Mouse (Mus musculus): ENCODE results near the gene Gdf1. TPM values are rescaled to one million over a fixed set of nuclear protein-coding genes. Genes with fewer than 3 reads are reported as not detected.

The Gdf1 gene
- not detected for polyA plus RNA-seq (2014; fragmentation: Illumina TruSeq; extraction: RNeasy Lipid Tissue Mini Kit (QIAGEN cat#74804))

DNA sequence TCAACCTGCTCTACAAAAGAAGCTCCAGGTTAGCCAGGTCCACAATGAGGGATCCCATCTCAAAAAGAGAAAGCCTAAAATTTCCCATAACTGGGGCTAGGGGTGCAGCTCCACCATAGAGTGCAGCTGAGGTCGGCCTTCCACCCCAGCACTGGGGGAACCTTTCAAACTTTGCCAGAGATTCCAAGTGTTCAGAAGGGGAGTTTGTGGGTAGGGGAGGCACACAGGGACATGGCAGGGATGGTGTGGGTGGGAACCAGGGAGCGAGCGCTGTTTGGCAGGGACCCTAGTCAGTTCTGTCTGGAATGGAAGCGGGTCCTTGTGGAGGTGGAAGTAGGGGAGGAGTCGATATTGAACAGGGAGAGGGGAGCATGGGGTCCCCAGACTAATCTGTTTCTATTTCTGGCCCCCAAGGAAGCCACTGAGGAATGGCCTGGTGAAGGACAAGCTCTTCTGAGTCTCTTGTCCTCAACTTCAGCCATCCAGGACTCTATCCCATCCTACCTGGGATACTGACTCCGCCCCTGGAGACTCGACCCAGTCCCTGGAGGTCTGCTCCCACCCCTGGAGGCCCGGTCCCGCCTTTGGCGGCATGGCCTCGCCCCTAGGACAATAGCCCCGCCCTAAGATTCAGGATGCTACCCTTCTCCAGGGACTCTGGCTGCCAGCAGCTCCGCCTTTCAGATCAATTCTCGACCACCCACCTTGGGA is at the start of gene Gdf1:
TSS of gene Gdf1 (plus strand) at position 694 of the 711 bp plus-strand sequence.

DNA sequence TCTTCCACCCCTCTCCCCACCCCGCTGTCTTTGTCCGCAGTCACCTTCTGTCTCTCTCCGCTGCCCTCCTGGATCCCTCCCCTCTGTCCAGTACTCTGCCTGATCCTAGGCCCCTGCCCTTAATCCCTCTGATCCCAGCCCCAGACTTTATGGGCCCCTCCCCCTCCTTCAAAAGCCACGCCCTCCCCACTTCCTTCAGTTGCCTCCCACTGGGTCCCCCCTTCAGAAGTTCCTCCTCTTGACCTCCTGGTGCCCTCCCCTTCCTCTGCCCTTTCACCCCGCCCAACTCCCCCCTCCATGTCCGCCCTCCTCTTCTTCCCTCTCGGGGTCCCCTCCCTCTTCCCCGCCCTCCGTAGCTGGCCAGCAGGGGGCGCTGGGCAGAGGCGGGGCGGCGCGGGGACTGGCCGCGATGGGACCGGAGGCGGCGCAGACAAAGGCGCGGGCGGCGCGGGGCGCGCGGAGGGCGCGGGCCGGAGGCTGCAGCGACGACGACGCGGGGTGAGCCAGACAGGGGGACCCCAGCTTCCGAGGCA is 46.9 kb upstream of the Gdf1 start, which contains the start of gene Homer3:
TSS of gene Homer3 (plus strand) at position 225 of the 533 bp plus-strand sequence.

DNA sequence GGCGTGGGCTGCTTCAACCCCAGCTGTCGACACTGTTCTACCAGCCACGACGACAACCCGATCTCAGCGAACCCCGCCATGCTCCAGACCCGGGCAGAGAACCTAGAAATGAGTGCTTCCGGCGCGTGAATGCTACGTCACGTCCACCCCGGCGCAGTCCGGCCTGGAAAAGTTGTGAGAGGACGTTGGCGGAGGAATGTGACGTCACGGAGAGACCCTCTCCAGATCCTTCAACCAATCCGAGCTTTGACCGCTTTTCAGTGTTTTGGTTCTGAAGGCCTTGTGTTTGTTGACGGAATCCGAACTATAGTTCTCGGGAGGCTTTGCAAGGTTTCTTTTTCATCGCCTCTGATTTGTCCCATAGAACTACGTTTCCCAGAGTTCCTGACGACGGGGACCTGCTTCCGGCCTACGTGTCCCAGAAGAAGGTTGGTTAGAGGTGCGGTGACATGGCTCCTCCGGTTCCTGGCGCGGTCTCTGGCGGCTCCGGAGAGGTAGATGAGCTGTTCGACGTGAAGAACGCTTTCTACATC is 27.2 kb upstream of the Gdf1 start, which contains the start of the genes Ddx49 and Cope:
TSS of gene Ddx49 (minus strand) at position 132 of the 533 bp plus-strand sequence.
TSS of gene Cope (plus strand) at position 161 of the 533 bp plus-strand sequence.

DNA sequence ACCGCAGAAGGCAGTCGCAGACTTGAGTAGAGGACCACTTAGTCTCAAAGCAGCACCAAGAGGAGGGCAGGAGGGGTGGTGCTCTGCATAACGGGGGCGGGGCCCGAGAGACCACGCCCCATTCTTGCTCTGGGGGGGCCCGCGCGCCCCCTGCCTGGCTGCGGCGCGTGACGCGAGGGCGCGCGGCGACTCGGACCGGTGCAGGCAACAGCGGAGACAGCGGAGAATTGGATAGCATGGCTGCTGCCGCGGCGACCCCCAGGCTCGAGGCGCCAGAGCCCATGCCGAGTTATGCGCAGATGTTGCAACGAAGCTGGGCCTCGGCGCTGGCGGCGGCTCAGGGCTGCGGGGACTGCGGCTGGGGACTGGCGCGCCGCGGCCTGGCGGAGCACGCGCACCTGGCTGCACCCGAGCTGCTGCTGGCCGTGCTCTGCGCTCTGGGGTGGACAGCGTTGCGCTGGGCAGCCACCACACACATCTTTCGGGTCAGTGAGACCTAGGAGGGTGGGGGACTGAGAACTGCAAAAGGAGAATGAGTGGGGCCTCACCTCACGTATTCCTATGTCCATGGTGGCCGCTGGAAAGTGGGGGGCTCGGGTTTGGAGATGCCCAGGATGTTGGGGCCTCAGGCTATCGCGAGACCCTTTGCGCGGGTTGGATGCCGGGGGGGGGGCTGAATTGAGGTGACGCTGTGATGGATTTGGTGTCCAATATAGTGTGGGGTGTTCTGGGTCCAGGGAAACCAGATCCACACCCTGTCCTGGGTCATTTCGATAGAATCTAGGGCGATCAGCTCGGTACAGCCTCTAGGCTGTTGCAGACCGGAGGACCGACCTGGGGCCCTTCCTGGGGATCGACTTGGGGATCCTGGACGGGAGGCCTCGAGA is 13.8 kb upstream of the Gdf1 start, which contains the start of gene Cers1:
TSS of gene Cers1 (plus strand) at position 152 of the 887 bp plus-strand sequence.

DNA sequence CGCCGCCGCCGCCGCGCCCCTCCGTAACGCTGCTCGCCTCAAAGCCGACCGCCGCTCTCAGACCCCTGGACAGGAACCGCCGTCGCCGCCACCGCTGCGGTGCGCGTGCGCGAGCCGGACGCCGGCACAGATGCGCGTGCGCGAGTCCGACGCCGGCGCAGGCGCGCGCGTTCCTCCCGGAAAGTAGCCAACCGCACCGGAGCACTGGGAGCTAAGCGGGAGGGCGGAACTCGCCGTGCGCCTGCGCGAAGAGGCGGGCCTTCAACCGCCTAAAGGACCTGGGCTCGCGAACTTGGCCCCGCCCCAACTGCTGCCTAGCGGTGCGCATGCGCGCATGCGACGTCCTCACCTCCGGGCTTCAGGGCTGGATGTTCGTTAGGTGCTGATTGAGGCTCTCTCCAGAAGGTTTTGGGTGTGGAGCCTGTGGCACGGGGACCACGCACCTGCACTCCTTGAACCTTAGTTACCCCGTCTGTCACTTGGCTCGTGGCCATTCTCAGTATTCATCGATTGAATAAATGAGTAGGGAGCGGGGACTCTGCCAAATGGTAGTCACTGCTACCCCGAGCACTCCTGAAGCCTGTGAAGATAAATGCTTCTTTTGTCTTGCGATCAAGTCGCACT is 23.7 kb downstream of the Gdf1 start, which contains the start of gene Upf1:
TSS of gene Upf1 (minus strand) at position 85 of the 624 bp plus-strand sequence.

DNA sequence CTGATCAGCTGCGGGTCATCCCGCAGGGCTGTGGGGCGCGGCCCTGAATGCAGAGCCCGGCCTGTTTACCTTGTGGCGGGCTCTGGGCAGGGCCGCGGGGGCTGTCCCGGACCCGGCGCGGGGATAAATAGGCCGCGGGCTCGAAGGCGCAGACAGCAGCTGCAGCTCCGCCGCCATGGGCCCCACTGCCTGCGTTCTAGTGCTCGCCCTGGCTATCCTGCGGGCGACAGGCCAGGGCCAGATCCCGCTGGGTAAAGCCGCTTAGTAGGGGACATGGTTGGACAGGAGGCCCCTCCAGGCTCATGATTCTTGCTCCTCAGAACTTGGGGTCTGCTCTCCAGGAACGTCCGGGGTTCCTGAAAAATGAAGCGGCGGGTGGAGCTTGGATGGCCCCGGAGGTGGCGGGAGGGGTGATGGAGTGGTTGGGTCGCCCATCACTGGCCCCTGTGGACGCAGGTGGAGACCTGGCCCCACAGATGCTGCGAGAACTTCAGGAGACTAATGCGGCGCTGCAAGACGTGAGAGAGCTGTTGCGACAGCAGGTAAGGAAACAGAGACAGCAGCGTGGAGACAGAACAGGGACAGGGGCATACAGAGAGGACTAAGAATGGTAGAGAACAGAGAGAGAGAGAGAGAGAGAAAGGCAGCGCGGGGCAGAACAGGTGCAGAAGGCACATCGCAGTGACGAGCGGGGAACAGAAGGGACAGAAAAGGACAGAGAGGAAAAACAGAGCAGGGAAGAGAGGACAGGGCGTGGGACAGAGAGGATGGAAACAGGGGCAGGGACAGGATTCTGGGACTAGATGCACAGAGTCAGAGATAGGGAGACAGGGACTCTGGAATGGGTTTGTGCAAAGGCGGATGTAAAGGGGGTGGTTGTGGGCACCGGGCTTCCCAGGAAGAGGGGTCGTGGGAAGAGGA is 44.0 kb downstream of the Gdf1 start, which contains the start of gene Comp:
TSS of gene Comp (plus strand) at position 162 of the 921 bp plus-strand sequence.

Other genes with a start within 250 kb of the Gdf1 start
- gene Hapln4, start 246.4 kb upstream of the Gdf1 start, polyA plus RNA-seq (2014; fragmentation: Illumina TruSeq; extraction: RNeasy Lipid Tissue Mini Kit (QIAGEN cat#74804)): not detected
- not detected for gene Ncan, start 208.9 kb upstream of the Gdf1 start, polyA plus RNA-seq (2014; fragmentation: Illumina TruSeq; extraction: RNeasy Lipid Tissue Mini Kit (QIAGEN cat#74804))
- gene Nr2c2ap, start 198.5 kb upstream of the Gdf1 start, polyA plus RNA-seq (2014; fragmentation: Illumina TruSeq; extraction: RNeasy Lipid Tissue Mini Kit (QIAGEN cat#74804)): 1.3 TPM
- gene Rfxank, start 190.7 kb upstream of the Gdf1 start, polyA plus RNA-seq (2014; fragmentation: Illumina TruSeq; extraction: RNeasy Lipid Tissue Mini Kit (QIAGEN cat#74804)): 0.68 TPM
- 12.3 TPM for gene Borcs8, start 190.3 kb upstream of the Gdf1 start, polyA plus RNA-seq (2014; fragmentation: Illumina TruSeq; extraction: RNeasy Lipid Tissue Mini Kit (QIAGEN cat#74804))
- not detected for gene Mef2b, start 190.1 kb upstream of the Gdf1 start, polyA plus RNA-seq (2014; fragmentation: Illumina TruSeq; extraction: RNeasy Lipid Tissue Mini Kit (QIAGEN cat#74804))
- 5.1 TPM for gene Tmem161a, start 157.5 kb upstream of the Gdf1 start, polyA plus RNA-seq (2014; fragmentation: Illumina TruSeq; extraction: RNeasy Lipid Tissue Mini Kit (QIAGEN cat#74804))
- gene Slc25a42, start 117.5 kb upstream of the Gdf1 start, polyA plus RNA-seq (2014; fragmentation: Illumina TruSeq; extraction: RNeasy Lipid Tissue Mini Kit (QIAGEN cat#74804)): 1.5 TPM
- gene Sugp2, start 95.6 kb upstream of the Gdf1 start, polyA plus RNA-seq (2014; fragmentation: Illumina TruSeq; extraction: RNeasy Lipid Tissue Mini Kit (QIAGEN cat#74804)): 2.8 TPM
- 0.48 TPM for gene Armc6, start 95.4 kb upstream of the Gdf1 start, polyA plus RNA-seq (2014; fragmentation: Illumina TruSeq; extraction: RNeasy Lipid Tissue Mini Kit (QIAGEN cat#74804))
- 0.20 TPM for gene Homer3, start 47.0 kb upstream of the Gdf1 start, polyA plus RNA-seq (2014; fragmentation: Illumina TruSeq; extraction: RNeasy Lipid Tissue Mini Kit (QIAGEN cat#74804))
- 4.8 TPM for gene Ddx49, start 27.3 kb upstream of the Gdf1 start, polyA plus RNA-seq (2014; fragmentation: Illumina TruSeq; extraction: RNeasy Lipid Tissue Mini Kit (QIAGEN cat#74804))
- 0.86 TPM for gene Cope, start 27.3 kb upstream of the Gdf1 start, polyA plus RNA-seq (2014; fragmentation: Illumina TruSeq; extraction: RNeasy Lipid Tissue Mini Kit (QIAGEN cat#74804))
- not detected for gene Cers1, start 14.0 kb upstream of the Gdf1 start, polyA plus RNA-seq (2014; fragmentation: Illumina TruSeq; extraction: RNeasy Lipid Tissue Mini Kit (QIAGEN cat#74804))
- 3.3 TPM for gene Upf1, start 23.5 kb downstream of the Gdf1 start, polyA plus RNA-seq (2014; fragmentation: Illumina TruSeq; extraction: RNeasy Lipid Tissue Mini Kit (QIAGEN cat#74804))
- gene Comp, start 43.7 kb downstream of the Gdf1 start, polyA plus RNA-seq (2014; fragmentation: Illumina TruSeq; extraction: RNeasy Lipid Tissue Mini Kit (QIAGEN cat#74804)): not detected
- gene Crtc1, start 109.8 kb downstream of the Gdf1 start, polyA plus RNA-seq (2014; fragmentation: Illumina TruSeq; extraction: RNeasy Lipid Tissue Mini Kit (QIAGEN cat#74804)): 1.8 TPM
- 3.4 TPM for gene Klhl26, start 147.2 kb downstream of the Gdf1 start, polyA plus RNA-seq (2014; fragmentation: Illumina TruSeq; extraction: RNeasy Lipid Tissue Mini Kit (QIAGEN cat#74804))
- gene Tmem59l, start 157.5 kb downstream of the Gdf1 start, polyA plus RNA-seq (2014; fragmentation: Illumina TruSeq; extraction: RNeasy Lipid Tissue Mini Kit (QIAGEN cat#74804)): not detected
- gene Crlf1, start 163.3 kb downstream of the Gdf1 start, polyA plus RNA-seq (2014; fragmentation: Illumina TruSeq; extraction: RNeasy Lipid Tissue Mini Kit (QIAGEN cat#74804)): not detected
- 1.3 TPM for gene Rex1bd, start 176.9 kb downstream of the Gdf1 start, polyA plus RNA-seq (2014; fragmentation: Illumina TruSeq; extraction: RNeasy Lipid Tissue Mini Kit (QIAGEN cat#74804))
- gene Uba52, start 181.0 kb downstream of the Gdf1 start, polyA plus RNA-seq (2014; fragmentation: Illumina TruSeq; extraction: RNeasy Lipid Tissue Mini Kit (QIAGEN cat#74804)): 1.5 TPM
- gene Fkbp8, start 197.9 kb downstream of the Gdf1 start, polyA plus RNA-seq (2014; fragmentation: Illumina TruSeq; extraction: RNeasy Lipid Tissue Mini Kit (QIAGEN cat#74804)): 1.2 TPM
- 8.4 TPM for gene Kxd1, start 198.1 kb downstream of the Gdf1 start, polyA plus RNA-seq (2014; fragmentation: Illumina TruSeq; extraction: RNeasy Lipid Tissue Mini Kit (QIAGEN cat#74804))
- gene Ell, start 209.6 kb downstream of the Gdf1 start, polyA plus RNA-seq (2014; fragmentation: Illumina TruSeq; extraction: RNeasy Lipid Tissue Mini Kit (QIAGEN cat#74804)): 0.74 TPM